Mouse (Mus musculus) liver, embryonic 11.5 days (tissue): Measurements from ENCODE around the gene Abhd14a. TPM values are rescaled to one million over a fixed set of nuclear protein-coding genes. Genes with fewer than 3 reads are reported as not detected.

Experiments used
- ATAC-seq: fragments of 200-750 bp; cut with Nextera tagmentation; replicated peaks from 2 replicates; pipeline ENCODE4 v1.8.0; 2017; ENCODE audit warnings: moderate number of reproducible peaks, mild to moderate bottlenecking, moderate TSS enrichment, moderate library complexity; ENCODE audit not compliant: low FRiP score
- DNase-seq: peaks from one replicate; pipeline ENCODE4 v3.0.0-alpha.2; 2017; ENCODE audit warnings: low spot score
- H3K27ac ChIP-seq: fragments of 300-500 bp; sonication (generic); 2 replicates; pipeline ENCODE4 v1.5.1; 2014; ENCODE audit warnings: mild to moderate bottlenecking, low read depth, low read length, control low read depth
- H3K27me3 ChIP-seq: fragments of 300-500 bp; sonication (generic); replicated peaks from 2 replicates; pipeline ENCODE4 v1.6.1; 2014; ENCODE audit warnings: low read length, mixed read lengths; ENCODE audit not compliant: control insufficient read depth, insufficient read depth
- H3K36me3 ChIP-seq: fragments of 300-500 bp; sonication (generic); 2 replicates; pipeline ENCODE4 v1.6.1; 2014; ENCODE audit warnings: mild to moderate bottlenecking, low read length, moderate library complexity, mixed read lengths; ENCODE audit not compliant: control insufficient read depth, insufficient read depth
- H3K4me1 ChIP-seq: fragments of 300-500 bp; sonication (generic); replicated peaks from 2 replicates; pipeline ENCODE4 v1.6.1; 2014; ENCODE audit warnings: low read length, mixed read lengths; ENCODE audit not compliant: control insufficient read depth, insufficient read depth
- H3K4me2 ChIP-seq: fragments of 300-500 bp; sonication (generic); 2 replicates; pipeline ENCODE4 v1.6.1; 2014; ENCODE audit warnings: mild to moderate bottlenecking, control low read depth, moderate library complexity
- H3K4me3 ChIP-seq: fragments of 300-500 bp; sonication (generic); 2 replicates; pipeline ENCODE4 v1.5.1; 2014; ENCODE audit warnings: low read depth, low read length, control low read depth
- H3K9ac ChIP-seq: fragments of 300-500 bp; sonication (generic); 2 replicates; pipeline ENCODE4 v1.6.1; 2014; ENCODE audit warnings: low read depth, low read length, control low read depth
- H3K9me3 ChIP-seq: fragments of 300-500 bp; sonication (generic); 2 replicates; pipeline ENCODE4 v1.6.1; 2016; ENCODE audit warnings: low read length, inconsistent platforms, mixed read lengths; ENCODE audit not compliant: control insufficient read depth
- WGBS: fragments of 180-500 bp; shearing (Covaris S2); extraction: QIAGEN DNeasy Blood & Tissue Kit; methylation state at CpG from one replicate; pipeline ENCODE4 v1.1.7; 2014; 5-methylcytosine and 5-hydroxymethylcytosine counted together
- polyA plus RNA-seq: library from polyadenylated mRNA; unstranded; fragments of >200 nt; fragmentation: Nextera tagmentation; extraction: Ambion mirVana; gene quantifications from 2 replicates; pipeline ENCODE4 v1.2.1, GENCODE M21; 2014

Abhd14a gene
- polyA plus RNA-seq, 1 experiment from 2014 or later, result 54.0 TPM

DNA sequence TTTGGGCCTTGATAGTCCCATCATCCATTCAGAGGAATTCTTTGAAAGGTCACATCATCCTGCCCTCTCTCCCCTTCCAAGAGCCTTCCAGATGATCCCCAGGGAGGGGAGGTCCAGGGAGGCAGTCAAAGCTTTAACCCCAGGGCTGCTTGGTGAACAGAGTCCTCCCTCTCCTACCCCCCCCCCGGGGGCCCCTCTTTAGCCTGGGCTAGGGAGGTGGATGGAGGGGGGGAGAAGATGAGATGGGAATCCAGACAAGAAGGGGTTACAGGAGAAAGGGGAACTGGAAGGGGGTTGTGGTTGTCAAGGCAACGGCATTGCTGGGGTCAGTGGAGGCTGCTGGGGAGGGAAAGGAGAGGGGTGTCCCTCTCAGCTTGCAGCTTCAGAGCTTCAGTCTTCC, 26.9 kb downstream of the Abhd14a start:
- Histone ChIP-seq H3K27me3 (peaks cover 26% of the 10 kb centered on the region), H3K4me3 (no peak overlapping the region), H3K4me1 (peaks cover 14% of the 10 kb centered on the region), H3K9me3 (no peaks in the 10 kb centered on the region), H3K27ac (no peak overlapping the region), H3K9ac (no peak overlapping the region), H3K4me2 (no peak overlapping the region), H3K36me3 (no peaks in the 10 kb centered on the region)
- ATAC-seq (no peak; the same call in 1 of the 2 replicates), DNase-seq (no peak)
- 0% methylated on average over 2 of the region's 2 CpGs for WGBS

DNA sequence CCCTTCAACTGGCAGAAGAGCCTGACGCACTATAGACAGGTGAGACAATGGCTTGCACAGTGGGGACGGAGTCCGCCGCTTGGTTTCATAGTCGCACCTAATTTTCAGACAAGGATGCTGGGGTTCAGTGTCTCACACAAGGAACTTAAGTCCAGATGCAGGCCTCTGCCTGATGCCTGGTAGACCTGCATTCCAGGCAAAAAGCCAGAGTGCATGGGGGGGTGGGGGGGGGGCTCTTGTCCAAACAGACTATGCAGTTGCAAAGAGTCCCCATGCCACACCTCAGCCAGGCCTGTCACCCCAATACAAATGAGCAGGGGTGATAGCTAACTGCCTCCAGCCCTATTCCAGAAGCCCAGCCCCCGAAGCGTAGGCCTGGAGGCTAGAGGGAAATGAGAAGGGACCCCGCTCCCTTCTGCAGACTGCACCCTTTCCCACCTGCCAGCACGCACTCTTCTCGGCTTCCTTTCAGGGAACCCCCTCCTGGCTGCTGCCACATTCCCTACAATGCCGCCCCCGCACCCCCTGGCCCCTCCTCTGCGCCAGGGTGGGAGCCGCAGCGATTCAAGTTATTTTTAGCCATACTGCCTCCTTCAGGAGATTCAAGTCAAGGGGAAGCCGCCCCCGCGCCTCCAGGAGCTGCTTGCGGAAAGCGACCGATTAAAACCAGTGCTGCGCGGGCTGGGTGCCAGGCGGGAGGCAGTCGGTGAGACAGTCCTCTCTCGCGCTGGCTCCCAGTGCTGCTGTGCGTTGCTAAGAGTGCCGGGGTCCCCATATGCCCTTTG, 29.4 kb downstream of the Abhd14a start:
- no peaks in the 10 kb centered on the region for H3K36me3 ChIP-seq
- H3K4me1 ChIP-seq, result peaks cover 14% of the 10 kb centered on the region
- WGBS, result 19% methylated on average over 29 of the region's 29 CpGs
- H3K4me2 ChIP-seq, result peak overlapping the region; percentile 59
- no peaks in the 10 kb centered on the region for H3K9me3 ChIP-seq
- peak overlapping the region; percentile 41; the same call in 1 of the 2 replicates for H3K9ac ChIP-seq
- ATAC-seq (no peak), DNase-seq (peak; percentile 70)
- peaks cover 26% of the 10 kb centered on the region for H3K27me3 ChIP-seq
- 0 out of 2 replicates have a peak overlapping the region, but pooled peaks have one; percentile 24 for H3K4me3 ChIP-seq
- no peak overlapping the region for H3K27ac ChIP-seq

GRCm38 (mm10) chr9:106416826-106417225, 30.7 kb downstream of the Abhd14a start:
- Histone ChIP-seq H3K36me3 (no peaks in the 10 kb centered on the region), H3K9me3 (no peaks in the 10 kb centered on the region), H3K27ac (no peak overlapping the region), H3K4me1 (peaks cover 20% of the 10 kb centered on the region), H3K4me3 (no peak overlapping the region), H3K4me2 (no peak overlapping the region), H3K9ac (no peak overlapping the region), H3K27me3 (peaks cover 26% of the 10 kb centered on the region)
- WGBS, result 83% methylated on average over 6 of the region's 6 CpGs
- DNase-seq (no peak), ATAC-seq (no peak)

GRCm38 (mm10) chr9:106413606-106414005, 33.9 kb downstream of the Abhd14a start:
- 81% methylated on average over 5 of the region's 5 CpGs for WGBS
- H3K27me3 ChIP-seq, result peaks cover 12% of the 10 kb centered on the region; the same call in 1 of the 2 replicates
- peaks cover 25% of the 10 kb centered on the region for H3K4me1 ChIP-seq
- no peak for DNase-seq
- H3K27ac ChIP-seq, result no peak overlapping the region
- no peak overlapping the region for H3K9ac ChIP-seq
- H3K36me3 ChIP-seq, result no peaks in the 10 kb centered on the region
- no peak overlapping the region for H3K4me3 ChIP-seq
- no peak overlapping the region for H3K4me2 ChIP-seq
- no peak for ATAC-seq
- no peaks in the 10 kb centered on the region for H3K9me3 ChIP-seq

DNA sequence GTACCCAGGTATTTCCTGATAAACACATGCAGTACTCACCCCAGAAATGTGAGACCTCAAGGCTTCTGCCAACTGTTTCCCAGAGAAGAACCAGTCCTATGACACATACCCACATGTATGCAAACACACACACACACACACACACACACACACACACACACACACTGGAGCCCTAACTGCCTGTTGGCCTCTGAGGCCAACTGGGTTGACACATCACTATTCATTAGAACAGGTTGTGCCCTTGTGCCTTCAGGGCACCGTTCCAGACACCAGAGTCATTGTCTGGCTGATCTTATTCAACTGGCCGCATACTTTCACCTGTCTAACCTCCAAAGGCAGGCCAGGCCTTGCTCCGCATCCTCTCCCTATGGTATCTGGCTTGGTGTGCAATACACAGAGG, 35.3 kb downstream of the Abhd14a start:
- Histone ChIP-seq H3K9ac (peak overlapping the region; percentile 46; the same call in 1 of the 2 replicates), H3K4me2 (peak overlapping the region; percentile 55; the same call in 1 of the 2 replicates), H3K27ac (peak overlapping the region; percentile 28; the same call in 1 of the 2 replicates), H3K27me3 (no peaks in the 10 kb centered on the region), H3K4me1 (peaks cover 18% of the 10 kb centered on the region), H3K9me3 (no peaks in the 10 kb centered on the region), H3K36me3 (no peaks in the 10 kb centered on the region), H3K4me3 (no peak overlapping the region)
- WGBS, result 85% methylated on average over 3 of the region's 3 CpGs
- DNase-seq (no peak), ATAC-seq (no peak)

DNA sequence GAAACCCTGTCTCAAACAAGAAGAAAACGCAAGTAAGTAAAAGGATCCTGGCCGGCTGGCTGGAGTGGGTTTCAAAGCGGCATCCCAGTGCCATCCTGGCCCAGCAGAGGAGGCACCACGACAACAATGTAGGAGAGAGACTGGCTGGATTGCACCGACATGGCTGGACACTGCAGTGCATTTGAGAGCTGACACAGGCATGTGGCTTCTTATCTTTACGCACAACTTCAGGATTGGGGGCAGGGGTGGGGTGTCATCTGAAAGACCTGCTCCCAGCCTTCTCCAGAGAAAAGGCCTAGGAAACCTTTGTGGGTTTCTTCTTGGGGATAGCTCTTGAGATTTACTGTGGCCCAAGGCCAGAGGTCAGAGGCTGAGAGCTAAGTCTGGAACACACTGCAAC, 35.7 kb downstream of the Abhd14a start:
- Histone ChIP-seq H3K27me3 (no peaks in the 10 kb centered on the region), H3K9me3 (no peaks in the 10 kb centered on the region), H3K27ac (peak overlapping the region; percentile 44; the same call in 1 of the 2 replicates), H3K4me2 (peak overlapping the region; percentile 55), H3K4me3 (peak overlapping the region; percentile 4; the same call in 1 of the 2 replicates), H3K36me3 (no peaks in the 10 kb centered on the region), H3K9ac (peak overlapping the region; percentile 46), H3K4me1 (peaks cover 18% of the 10 kb centered on the region)
- ATAC-seq, result peak; percentile 83
- 40% methylated on average over 6 of the region's 6 CpGs for WGBS
- no peak for DNase-seq

DNA sequence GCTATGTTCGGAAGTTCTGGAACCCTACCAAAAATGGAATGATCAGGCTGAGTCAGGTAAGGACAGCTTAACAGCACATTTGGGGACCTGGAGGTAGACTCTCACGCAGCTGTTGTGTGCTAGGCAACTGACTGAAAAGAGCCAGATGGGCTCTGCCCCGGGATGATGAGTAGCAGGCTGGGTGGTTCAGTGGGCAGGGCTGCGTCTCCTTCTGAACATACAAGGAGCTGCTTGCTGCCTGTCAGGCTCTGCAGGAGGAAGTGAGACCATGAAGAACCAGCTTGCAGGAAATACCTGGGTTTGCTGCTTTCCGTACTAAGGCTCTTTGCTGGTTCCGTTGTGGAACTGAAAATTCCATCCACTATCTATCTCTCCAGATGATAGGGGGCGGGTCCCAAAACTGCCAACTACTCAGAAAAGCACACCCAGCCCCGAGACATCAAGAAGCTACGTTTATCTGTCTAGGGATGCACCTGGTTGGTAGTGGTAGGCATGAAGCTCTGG, 36.3 kb downstream of the Abhd14a start:
- peak; percentile 88 for ATAC-seq
- peak overlapping the region; percentile 38; the same call in 1 of the 2 replicates for H3K9ac ChIP-seq
- peak overlapping the region; percentile 55 for H3K4me2 ChIP-seq
- no peak for DNase-seq
- no peak overlapping the region; the same call in 1 of the 2 replicates for H3K4me3 ChIP-seq
- H3K9me3 ChIP-seq, result no peaks in the 10 kb centered on the region
- no peaks in the 10 kb centered on the region for H3K36me3 ChIP-seq
- H3K4me1 ChIP-seq, result peaks cover 22% of the 10 kb centered on the region
- 31% methylated on average over 9 of the region's 9 CpGs for WGBS
- no peaks in the 10 kb centered on the region for H3K27me3 ChIP-seq
- peak overlapping the region; percentile 44; the same call in 1 of the 2 replicates for H3K27ac ChIP-seq

DNA sequence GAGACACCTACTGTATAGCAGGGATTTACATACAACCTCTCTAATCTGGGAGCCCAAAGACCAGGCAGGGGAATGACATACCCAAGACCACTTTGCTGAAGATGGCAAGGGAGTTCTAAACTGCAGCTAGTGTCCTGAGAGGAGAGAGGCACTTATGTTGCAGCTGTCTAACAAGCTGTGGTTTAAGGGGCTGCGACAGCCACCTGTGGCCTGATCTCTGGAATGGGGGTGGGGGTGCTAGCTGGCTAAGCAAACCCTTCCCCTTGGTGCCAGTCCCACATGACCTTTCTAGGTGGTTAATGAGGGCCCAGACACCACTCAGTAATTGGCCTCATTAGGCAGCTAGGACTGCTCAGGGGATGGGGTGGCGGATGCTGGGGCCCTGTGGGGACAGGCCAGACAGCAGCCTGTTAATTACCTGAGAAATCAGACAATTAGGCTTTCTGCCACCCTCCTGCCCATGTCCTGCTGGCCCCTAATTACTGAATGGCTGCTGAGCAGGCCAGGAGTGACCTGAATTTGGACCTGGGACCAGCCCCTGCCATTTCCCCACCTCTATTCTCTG, 37.3 kb downstream of the Abhd14a start:
- Histone ChIP-seq H3K4me3 (no peak overlapping the region), H3K9me3 (no peaks in the 10 kb centered on the region), H3K27me3 (no peaks in the 10 kb centered on the region), H3K4me1 (peaks cover 28% of the 10 kb centered on the region), H3K36me3 (no peaks in the 10 kb centered on the region), H3K9ac (no peak overlapping the region), H3K27ac (no peak overlapping the region), H3K4me2 (no peak overlapping the region)
- 89% methylated on average over 2 of the region's 2 CpGs for WGBS
- DNase-seq, result no peak
- no peak for ATAC-seq
